Mouse (Mus musculus) adrenal gland, postnatal 36 days (tissue): ENCODE results near the gene Gapvd1. TPM values are rescaled to one million over a fixed set of nuclear protein-coding genes. Genes with fewer than 3 reads are reported as not detected.
"Not testable (repeated sequence)": the region's sequence is repeated elsewhere in the genome, so short reads cannot be mapped to it uniquely, and the experiment has no call there.

Experiments used
- DNase-seq, 2 experiments: peaks; one replicate each; pipeline ENCODE4 v3.0.0; 2021; ENCODE audit warnings: mixed read lengths in 1 of 2
- long read RNA-seq, 2 experiments: library from polyadenylated mRNA; stranded (forward); transcript quantifications; one replicate each; pipeline ENCODE4 v2.0.0; 2021; ENCODE audit warnings: borderline sequencing depth in 2 of 2
- total RNA-seq, 2 experiments: library from RNA; stranded (reverse); gene quantifications; 2 replicates each; pipeline ENCODE4 v1.2.3; 2021

Gapvd1 gene
- 10 to 100 TPM; 57.9 to 62.0 TPM for total RNA-seq
- long read RNA-seq, experiment 1, partial matches to known transcripts, result 33 of 45 reads
- long read RNA-seq, experiment 1, other reads (novel, unspliced or antisense), result 12 of 45 reads
- long read RNA-seq, experiment 2, full-length matches to known transcripts, result 1 of 5 reads
- long read RNA-seq, experiment 2, partial matches to known transcripts, result 0 of 5 reads
- long read RNA-seq, experiment 2, other reads (novel, unspliced or antisense), result 4 of 5 reads

GRCm38 (mm10) chr2:34754551-34755358, at the start of gene Gapvd1:
Gapvd1 (minus strand) TSS chr2:34755232.
- peak; percentile 34 to 75 for DNase-seq

- no peak for DNase-seq
These were observed 49.8 kb upstream of the Gapvd1 start for GRCm38 (mm10) chr2:34804815-34805214.

- DNase-seq, result no peak
These were observed 49.1 kb upstream of the Gapvd1 start for GRCm38 (mm10) chr2:34804172-34804571.

GRCm38 (mm10) chr2:34803746-34804145, 48.7 kb upstream of the Gapvd1 start:
- no peak for DNase-seq

GRCm38 (mm10) chr2:34802565-34803245, 47.7 kb upstream of the Gapvd1 start:
- peak; percentile 29 to 43 for DNase-seq

- DNase-seq, result peak; percentile 97
These were observed 46.8 kb upstream of the Gapvd1 start for GRCm38 (mm10) chr2:34801516-34802482.

GRCm38 (mm10) chr2:34800371-34800770, 45.3 kb upstream of the Gapvd1 start:
- no peak for DNase-seq

- peak; percentile 90 to 93 for DNase-seq
These were observed 44.6 kb upstream of the Gapvd1 start, which contains the start of gene Rabepk for GRCm38 (mm10) chr2:34799357-34800256. Rabepk (minus strand) TSS chr2:34799912.

GRCm38 (mm10) chr2:34795426-34795825, 40.4 kb upstream of the Gapvd1 start:
- no peak for DNase-seq

- no peak for DNase-seq
These were observed 39.5 kb upstream of the Gapvd1 start for GRCm38 (mm10) chr2:34794511-34794910.

- not testable (repeated sequence) for DNase-seq
These were observed 37.5 kb upstream of the Gapvd1 start for GRCm38 (mm10) chr2:34792543-34792942.

GRCm38 (mm10) chr2:34790282-34790681, 35.2 kb upstream of the Gapvd1 start:
- DNase-seq, result no peak

GRCm38 (mm10) chr2:34784085-34784484, 29.1 kb upstream of the Gapvd1 start:
- DNase-seq, result peak; percentile 51 to 60

GRCm38 (mm10) chr2:34783064-34784020, 28.3 kb upstream of the Gapvd1 start:
- DNase-seq, result no peak

GRCm38 (mm10) chr2:34777237-34777868, 22.3 kb upstream of the Gapvd1 start:
- DNase-seq, result no peak

- DNase-seq, result no peak
These were observed 19.5 kb upstream of the Gapvd1 start for GRCm38 (mm10) chr2:34774493-34774892.

GRCm38 (mm10) chr2:34773673-34774072, 18.6 kb upstream of the Gapvd1 start:
- no peak for DNase-seq
